Mouse (Mus musculus): ENCODE results near the gene Ap1s1. TPM values are rescaled to one million over a fixed set of nuclear protein-coding genes. Genes with fewer than 3 reads are reported as not detected.

Gene Ap1s1
- total RNA-seq, 2 experiments from 2014 or later: 41.9 to 50.2 TPM

DNA sequence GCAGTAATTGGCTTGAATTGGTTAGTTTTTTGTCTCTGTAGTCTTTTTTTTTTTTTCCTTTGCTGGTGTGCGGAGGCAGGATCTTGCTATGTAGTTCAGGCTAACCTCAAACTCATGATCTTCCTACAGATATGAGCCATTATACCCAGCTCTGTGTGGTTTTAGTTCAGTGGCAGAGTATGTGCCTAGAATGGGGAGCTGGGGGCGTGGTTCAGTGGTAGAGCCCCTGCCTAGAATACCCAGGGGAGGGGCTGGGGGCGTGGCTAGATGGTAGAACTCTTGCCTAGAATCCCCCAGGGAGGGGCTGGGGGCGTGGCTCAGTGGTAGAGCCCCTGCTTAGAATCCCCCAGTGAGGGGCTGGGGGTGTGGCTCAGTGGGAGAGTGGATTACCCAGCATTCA is 22.8 kb upstream of the Ap1s1 start:
- no peak for DNase-seq
- intact Hi-C loops (cut with DNase I): no loop called here

GRCm38 (mm10) chr5:137065923-137066322 is 20.0 kb upstream of the Ap1s1 start:
- DNase-seq: no peak
- intact Hi-C loops (cut with DNase I): no loop called here

GRCm38 (mm10) chr5:137065454-137065853 is 19.5 kb upstream of the Ap1s1 start:
- DNase-seq: no peak
- intact Hi-C loops (cut with DNase I): no loop called here

DNA sequence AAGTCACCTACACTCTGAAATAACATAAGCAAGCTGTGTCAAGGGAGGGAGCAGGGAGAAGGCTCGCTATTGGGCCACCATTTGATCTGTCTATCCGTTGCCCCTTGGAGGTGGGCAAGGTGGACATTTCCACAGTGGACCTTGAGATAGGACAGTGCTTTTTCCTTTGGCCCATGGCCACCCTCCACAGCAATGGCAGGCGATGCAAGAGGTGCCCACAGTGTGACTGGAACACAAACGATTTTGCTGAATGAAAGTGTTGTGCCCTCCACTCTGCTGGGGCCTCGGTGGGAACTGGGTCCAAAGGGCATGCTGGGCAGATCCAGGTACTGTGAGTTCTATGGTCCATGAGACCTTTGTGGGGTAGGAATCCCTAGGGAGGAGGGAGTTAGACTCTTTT is 16.7 kb upstream of the Ap1s1 start:
- intact Hi-C loops (cut with DNase I): loop anchor here (1.0 kb wide), 1 partner anchor 45 kb away; no protein-coding TSS in a partner anchor
- DNase-seq: no peak

DNA sequence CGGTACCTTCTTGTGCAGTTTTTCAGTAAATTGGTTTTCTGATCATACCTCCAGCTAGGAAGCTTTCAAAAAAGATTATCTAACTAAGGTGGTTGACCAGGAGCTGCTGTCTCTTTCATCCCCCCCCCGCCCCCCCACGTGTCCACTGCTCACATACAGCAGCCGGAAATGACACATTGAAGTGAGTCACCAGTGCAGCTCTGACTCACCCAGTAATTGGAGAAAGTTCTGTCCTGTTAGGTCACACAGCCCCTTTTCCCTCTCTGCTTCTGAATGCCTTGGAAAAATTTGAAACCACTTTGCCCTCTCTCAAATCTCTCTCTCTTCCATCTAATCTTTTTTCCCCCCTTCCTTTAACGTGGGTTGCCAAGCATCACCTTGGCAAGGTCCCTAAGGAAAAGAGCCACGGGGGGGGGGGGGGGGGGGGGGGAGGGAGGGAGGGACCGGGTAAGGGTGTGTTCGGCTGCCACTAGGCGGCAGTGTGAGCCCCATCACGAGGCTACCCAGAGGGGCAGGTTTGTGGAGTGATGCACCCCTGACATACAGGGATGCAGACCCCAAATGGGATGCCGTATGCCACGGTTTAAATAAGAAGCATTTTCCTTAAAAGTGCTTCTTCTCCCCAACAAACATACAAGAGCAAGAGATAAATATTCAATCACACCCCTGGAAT is 16.0 kb upstream of the Ap1s1 start:
- DNase-seq: peak; percentile 74 to 80
- intact Hi-C loops (cut with DNase I): loop anchor here (1.0 kb wide), 1 partner anchor 45 kb away; no protein-coding TSS in a partner anchor

DNA sequence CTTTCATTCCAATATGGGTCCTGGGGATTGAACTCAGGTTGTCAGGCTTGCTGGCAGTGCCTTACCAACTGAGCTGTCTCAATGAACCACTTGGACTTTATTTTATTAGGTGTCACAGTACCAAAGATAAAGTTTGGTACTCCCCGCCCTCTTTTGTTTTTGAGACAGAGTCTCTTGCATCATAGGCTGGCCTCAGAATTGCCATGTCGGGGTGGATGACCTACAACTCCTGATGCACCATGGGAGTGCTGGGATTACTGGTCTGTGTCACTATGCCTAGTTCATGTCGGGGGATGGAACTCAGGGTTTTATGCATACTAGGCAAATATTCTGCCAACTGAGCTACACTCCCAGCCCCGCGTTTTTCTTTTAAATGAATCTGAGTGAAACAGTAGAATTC is 8.9 kb upstream of the Ap1s1 start:
- DNase-seq: no peak
- intact Hi-C loops (cut with DNase I): no loop called here

DNA sequence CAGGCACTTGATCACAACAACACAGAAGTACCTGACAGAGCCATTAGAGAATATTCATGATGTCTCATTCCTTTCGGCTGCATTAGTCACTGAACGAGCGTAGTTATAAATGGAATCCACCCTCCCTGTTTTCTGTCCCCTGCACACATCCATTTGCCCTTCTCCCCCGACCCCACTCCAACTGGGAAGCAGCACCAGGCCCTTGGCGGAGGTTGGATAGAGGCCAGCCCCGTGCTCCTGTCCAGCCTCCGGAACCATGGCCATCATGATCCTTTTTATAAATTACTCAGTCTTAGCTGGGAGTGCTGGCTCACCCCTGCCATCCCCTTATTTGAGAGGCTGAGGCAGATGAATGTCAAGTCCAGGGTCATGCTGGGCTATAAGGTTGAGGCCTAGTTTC is 8.4 kb upstream of the Ap1s1 start:
- intact Hi-C loops (cut with DNase I): no loop called here
- no peak for DNase-seq

- intact Hi-C loops (cut with DNase I): no loop called here
- no peak for DNase-seq
Measured at GRCm38 (mm10) chr5:137051914-137052505, 6.1 kb upstream of the Ap1s1 start.

- intact Hi-C loops (cut with DNase I): no loop called here
- no peak for DNase-seq
Measured at GRCm38 (mm10) chr5:137051125-137051524, 5.2 kb upstream of the Ap1s1 start.

DNA sequence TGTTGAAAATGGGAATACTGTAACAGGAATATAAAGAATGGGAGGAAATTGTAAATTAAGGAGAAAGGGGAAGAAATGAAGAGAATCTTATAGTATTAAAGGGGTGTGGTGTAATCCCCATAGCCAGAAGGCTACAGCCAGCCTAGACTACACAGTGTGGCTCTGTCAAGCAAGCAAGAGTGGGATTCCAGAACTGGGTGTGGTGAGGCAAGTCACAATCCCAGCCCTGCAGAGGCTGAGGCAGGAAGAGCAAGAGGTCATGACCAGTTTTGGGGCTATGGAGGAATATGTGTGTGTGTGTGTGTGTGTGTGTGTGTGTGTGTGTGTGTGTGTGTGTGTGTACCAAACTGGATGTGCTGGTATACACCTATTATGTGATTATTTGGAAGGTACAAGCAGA is 1.1 kb upstream of the Ap1s1 start:
- DNase-seq: no peak
- intact Hi-C loops (cut with DNase I): no loop called here

DNA sequence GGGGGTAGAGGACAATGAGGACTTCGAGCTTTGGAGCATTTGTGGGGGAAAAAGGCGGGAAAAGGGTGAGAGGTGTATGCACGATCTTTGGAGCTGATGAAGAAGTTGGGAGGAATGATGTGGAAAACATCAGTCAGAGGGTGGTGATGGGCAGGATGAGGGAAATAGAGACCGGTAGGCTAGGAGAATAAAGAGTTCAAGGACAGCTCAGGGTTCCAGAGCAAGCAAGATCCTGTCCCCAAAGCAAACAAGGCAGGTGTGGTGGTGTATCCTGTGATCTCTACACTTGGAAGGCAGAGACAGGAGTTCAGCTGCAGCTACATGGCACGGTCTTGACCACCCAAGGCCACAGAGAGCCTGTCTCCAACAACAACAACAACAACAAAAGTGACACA is 386 bp upstream of the Ap1s1 start:
- intact Hi-C loops (cut with DNase I): no loop called here
- DNase-seq: no peak

- no peak for DNase-seq
Measured at GRCm38 (mm10) chr5:137043997-137044396, 1.9 kb downstream of the Ap1s1 start.

DNA sequence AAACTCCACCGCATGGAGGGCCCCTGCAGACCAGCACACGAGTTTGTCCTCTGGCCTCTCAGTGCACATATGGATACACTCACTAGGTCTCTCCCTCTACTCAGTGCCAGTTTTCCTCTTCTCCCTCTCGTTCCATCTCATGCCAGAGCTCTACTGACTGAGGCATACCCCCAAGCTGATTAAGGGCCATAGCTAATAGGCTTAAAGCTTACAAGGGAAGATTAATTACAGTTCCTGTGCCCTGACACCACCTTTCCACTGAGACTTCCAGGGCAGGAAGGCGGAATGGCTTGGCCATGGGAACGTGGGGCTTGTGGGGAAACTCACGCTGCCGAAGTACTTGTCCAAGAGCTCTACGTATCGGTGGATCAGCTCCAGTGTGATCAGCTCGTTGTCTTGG is 4.5 kb downstream of the Ap1s1 start:
- no peak for DNase-seq
- intact Hi-C loops (cut with DNase I): no loop called here

More at GRCm38 (mm10) chr5:137043997-137044396, 1.9 kb downstream of the Ap1s1 start:
- intact Hi-C loops (cut with DNase I): no loop called here

- intact Hi-C loops (cut with DNase I): no loop called here
- no peak for DNase-seq
Measured at GRCm38 (mm10) chr5:137039453-137039852, 6.5 kb downstream of the Ap1s1 start.

GRCm38 (mm10) chr5:137036211-137036610 is 9.7 kb downstream of the Ap1s1 start:
- no peak for DNase-seq
- intact Hi-C loops (cut with DNase I): no loop called here

GRCm38 (mm10) chr5:137032641-137033074 is 13.3 kb downstream of the Ap1s1 start:
- DNase-seq: peak; percentile 86 to 89
- intact Hi-C loops (cut with DNase I): no loop called here

GRCm38 (mm10) chr5:137032033-137032421 is 13.9 kb downstream of the Ap1s1 start:
- intact Hi-C loops (cut with DNase I): no loop called here
- no peak for DNase-seq

DNA sequence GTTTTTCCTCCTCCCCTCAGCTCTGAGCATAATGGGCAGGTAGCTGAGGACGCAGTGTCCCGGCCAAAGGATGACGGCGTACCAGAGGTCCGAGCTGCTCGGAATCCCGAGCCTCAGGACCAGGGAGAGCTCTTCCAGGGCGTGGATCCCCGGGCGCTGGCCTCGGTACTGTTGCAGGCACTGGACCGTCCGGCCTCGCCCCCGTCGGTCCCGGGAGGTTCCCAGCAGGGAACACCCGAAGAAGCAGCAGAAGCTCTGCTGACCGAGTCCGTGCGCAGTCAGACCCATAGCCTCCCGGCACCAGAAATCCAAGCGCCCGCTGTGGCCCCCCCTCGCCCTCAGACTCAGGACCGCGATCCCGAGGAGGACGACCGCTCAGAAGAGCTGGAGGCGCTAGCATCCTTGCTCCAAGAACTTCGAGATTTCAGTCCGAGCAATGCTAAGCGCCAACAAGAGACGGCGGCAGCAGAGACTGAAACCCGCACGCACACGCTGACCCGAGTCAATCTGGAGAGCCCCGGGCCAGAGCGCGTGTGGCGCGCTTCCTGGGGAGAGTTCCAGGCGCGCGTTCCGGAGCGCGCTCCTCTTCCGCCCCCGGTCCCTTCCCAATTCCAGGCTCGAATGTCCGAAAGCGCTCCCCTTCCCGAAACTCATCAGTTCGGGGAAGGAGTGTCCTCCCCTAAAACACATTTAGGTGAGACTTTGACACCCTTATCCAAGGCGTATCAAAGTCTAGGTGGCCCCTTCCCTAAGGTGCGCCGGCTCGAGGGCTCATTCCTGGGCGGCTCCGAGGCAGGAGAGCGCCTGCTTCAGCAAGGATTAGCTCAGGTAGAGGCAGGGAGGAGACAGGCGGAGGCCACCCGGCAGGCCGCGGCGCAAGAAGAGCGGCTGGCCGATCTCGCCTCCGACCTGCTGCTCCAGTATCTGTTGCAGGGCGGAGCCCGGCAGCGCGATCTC is 14.6 kb downstream of the Ap1s1 start:
- intact Hi-C loops (cut with DNase I): no loop called here
- DNase-seq: peak; percentile 44 to 59

GRCm38 (mm10) chr5:137030416-137030810 is 15.5 kb downstream of the Ap1s1 start:
- intact Hi-C loops (cut with DNase I): no loop called here
- DNase-seq: no peak

GRCm38 (mm10) chr5:137029643-137030415 is 16.1 kb downstream of the Ap1s1 start:
- intact Hi-C loops (cut with DNase I): no loop called here
- DNase-seq: peak; percentile 95 to 99

- intact Hi-C loops (cut with DNase I): no loop called here
- DNase-seq: no peak
Measured at GRCm38 (mm10) chr5:137029273-137029585, 16.7 kb downstream of the Ap1s1 start.
